Mouse (Mus musculus): Measurements from ENCODE around the gene Ddn. TPM values are rescaled to one million over a fixed set of nuclear protein-coding genes. Genes with fewer than 3 reads are reported as not detected.
"Not testable (repeated sequence)": the region's sequence is repeated elsewhere in the genome, so short reads cannot be mapped to it uniquely, and the experiment has no call there.

Gene Ddn
- polyA plus RNA-seq, 1 experiment from 2014 or later = not detected

GRCm38 (mm10) chr15:98822147-98822546 is 12.9 kb upstream of the Ddn start:
- no peaks in the 10 kb centered on the region for H3K27me3 ChIP-seq (ENCODE audit: control insufficient read depth, insufficient read depth, low read length)
- H3K27ac ChIP-seq (replicated peaks; ENCODE audit: low read depth, low read length) = no peak overlapping the region
- H3K9me3 ChIP-seq (ENCODE audit: control insufficient read depth, low read length) = no peaks in the 10 kb centered on the region

GRCm38 (mm10) chr15:98821403-98821802 is 12.1 kb upstream of the Ddn start:
- 36% methylated on average over 10 of the region's 10 CpGs for WGBS
- Histone ChIP-seq H3K9ac (ENCODE audit: low read length) (no peak overlapping the region), H3K4me2 (ENCODE audit: low read depth, severe bottlenecking) (no peak overlapping the region), H3K9me3 (ENCODE audit: control insufficient read depth, low read length) (no peaks in the 10 kb centered on the region), H3K4me3 (ENCODE audit: low read depth, low read length) (no peak overlapping the region), H3K27ac (replicated peaks; ENCODE audit: low read depth, low read length) (no peak overlapping the region), H3K27me3 (ENCODE audit: control insufficient read depth, insufficient read depth, low read length) (no peaks in the 10 kb centered on the region), H3K4me1 (ENCODE audit: control insufficient read depth, insufficient read depth, low read length) (no peaks in the 10 kb centered on the region), H3K36me3 (ENCODE audit: control insufficient read depth, insufficient read depth, low read length) (peaks cover 6% of the 10 kb centered on the region; the same call in 1 of the 2 replicates)
- ATAC-seq (ENCODE audit: insufficient number of reproducible peaks, low FRiP score, low TSS enrichment, low read depth) (no peak), DNase-seq (ENCODE audit: low spot score) (no peak)

More at GRCm38 (mm10) chr15:98822147-98822546, 12.9 kb upstream of the Ddn start:
- DNase-seq (ENCODE audit: low spot score) (no peak), ATAC-seq (ENCODE audit: insufficient number of reproducible peaks, low FRiP score, low TSS enrichment, low read depth) (no peak)
- no peak overlapping the region for H3K4me2 ChIP-seq (ENCODE audit: low read depth, severe bottlenecking)
- H3K36me3 ChIP-seq (ENCODE audit: control insufficient read depth, insufficient read depth, low read length) = peaks cover 6% of the 10 kb centered on the region; the same call in 1 of the 2 replicates
- no peaks in the 10 kb centered on the region for H3K4me1 ChIP-seq (ENCODE audit: control insufficient read depth, insufficient read depth, low read length)
- no peak overlapping the region for H3K4me3 ChIP-seq (ENCODE audit: low read depth, low read length)
- H3K9ac ChIP-seq (ENCODE audit: low read length) = no peak overlapping the region
- WGBS = 92% methylated on average over 5 of the region's 5 CpGs

GRCm38 (mm10) chr15:98820937-98821336 is 11.6 kb upstream of the Ddn start:
- Histone ChIP-seq H3K27ac (replicated peaks; ENCODE audit: low read depth, low read length) (no peak overlapping the region), H3K4me1 (ENCODE audit: control insufficient read depth, insufficient read depth, low read length) (no peaks in the 10 kb centered on the region), H3K27me3 (ENCODE audit: control insufficient read depth, insufficient read depth, low read length) (no peaks in the 10 kb centered on the region), H3K4me3 (ENCODE audit: low read depth, low read length) (no peak overlapping the region), H3K9ac (ENCODE audit: low read length) (no peak overlapping the region), H3K36me3 (ENCODE audit: control insufficient read depth, insufficient read depth, low read length) (peaks cover 6% of the 10 kb centered on the region; the same call in 1 of the 2 replicates), H3K9me3 (ENCODE audit: control insufficient read depth, low read length) (no peaks in the 10 kb centered on the region), H3K4me2 (ENCODE audit: low read depth, severe bottlenecking) (no peak overlapping the region)
- 86% methylated on average over 4 of the region's 4 CpGs for WGBS
- no peak for ATAC-seq (ENCODE audit: insufficient number of reproducible peaks, low FRiP score, low TSS enrichment, low read depth)
- no peak for DNase-seq (ENCODE audit: low spot score)

- Histone ChIP-seq H3K36me3 (ENCODE audit: control insufficient read depth, insufficient read depth, low read length) (peaks cover 14% of the 10 kb centered on the region), H3K9me3 (ENCODE audit: control insufficient read depth, low read length) (no peaks in the 10 kb centered on the region)
- DNase-seq (ENCODE audit: low spot score) = no peak
Measured at GRCm38 (mm10) chr15:98818171-98818570, 8.9 kb upstream of the Ddn start.

GRCm38 (mm10) chr15:98812741-98813424 is 3.6 kb upstream of the Ddn start:
- Histone ChIP-seq H3K4me1 (ENCODE audit: control insufficient read depth, insufficient read depth, low read length) (peaks cover 3% of the 10 kb centered on the region), H3K4me3 (ENCODE audit: low read depth, low read length) (no peak overlapping the region), H3K9me3 (ENCODE audit: control insufficient read depth, low read length) (no peaks in the 10 kb centered on the region), H3K4me2 (ENCODE audit: low read depth, severe bottlenecking) (no peak overlapping the region), H3K27me3 (ENCODE audit: control insufficient read depth, insufficient read depth, low read length) (peaks cover 26% of the 10 kb centered on the region), H3K9ac (ENCODE audit: low read length) (no peak overlapping the region), H3K27ac (replicated peaks; ENCODE audit: low read depth, low read length) (no peak overlapping the region), H3K36me3 (ENCODE audit: control insufficient read depth, insufficient read depth, low read length) (peaks cover 17% of the 10 kb centered on the region)
- WGBS = 88% methylated on average over 20 of the region's 20 CpGs
- no peak for ATAC-seq (ENCODE audit: insufficient number of reproducible peaks, low FRiP score, low TSS enrichment, low read depth)
- DNase-seq (ENCODE audit: low spot score) = no peak

More at GRCm38 (mm10) chr15:98818171-98818570, 8.9 kb upstream of the Ddn start:
- Histone ChIP-seq H3K4me3 (ENCODE audit: low read depth, low read length) (no peak overlapping the region), H3K4me2 (ENCODE audit: low read depth, severe bottlenecking) (no peak overlapping the region), H3K9ac (ENCODE audit: low read length) (no peak overlapping the region), H3K4me1 (ENCODE audit: control insufficient read depth, insufficient read depth, low read length) (no peaks in the 10 kb centered on the region), H3K27ac (replicated peaks; ENCODE audit: low read depth, low read length) (no peak overlapping the region), H3K27me3 (ENCODE audit: control insufficient read depth, insufficient read depth, low read length) (no peaks in the 10 kb centered on the region)
- ATAC-seq (ENCODE audit: insufficient number of reproducible peaks, low FRiP score, low TSS enrichment, low read depth) = no peak
- WGBS = 90% methylated on average over 7 of the region's 7 CpGs

- Histone ChIP-seq H3K27me3 (ENCODE audit: control insufficient read depth, insufficient read depth, low read length) (peaks cover 53% of the 10 kb centered on the region), H3K4me1 (ENCODE audit: control insufficient read depth, insufficient read depth, low read length) (peaks cover 21% of the 10 kb centered on the region), H3K36me3 (ENCODE audit: control insufficient read depth, insufficient read depth, low read length) (peaks cover 15% of the 10 kb centered on the region)
- H3K4me3 ChIP-seq (ENCODE audit: low read depth, low read length); ATAC-seq (ENCODE audit: insufficient number of reproducible peaks, low FRiP score, low TSS enrichment, low read depth); H3K9me3 ChIP-seq (ENCODE audit: control insufficient read depth, low read length); H3K27ac ChIP-seq (replicated peaks; ENCODE audit: low read depth, low read length); H3K4me2 ChIP-seq (ENCODE audit: low read depth, severe bottlenecking); H3K9ac ChIP-seq (ENCODE audit: low read length); DNase-seq (ENCODE audit: low spot score): not testable (repeated sequence)
- WGBS = 68% methylated on average over 6 of the region's 6 CpGs
Measured at GRCm38 (mm10) chr15:98810212-98810611, 922 bp upstream of the Ddn start.

GRCm38 (mm10) chr15:98808651-98809134 is 597 bp downstream of the Ddn start:
- Histone ChIP-seq H3K27ac (replicated peaks; ENCODE audit: low read depth, low read length) (no peak overlapping the region), H3K4me2 (ENCODE audit: low read depth, severe bottlenecking) (no peak overlapping the region), H3K9ac (ENCODE audit: low read length) (no peak overlapping the region), H3K9me3 (ENCODE audit: control insufficient read depth, low read length) (no peaks in the 10 kb centered on the region), H3K27me3 (ENCODE audit: control insufficient read depth, insufficient read depth, low read length) (peaks cover 68% of the 10 kb centered on the region), H3K4me3 (ENCODE audit: low read depth, low read length) (no peak overlapping the region), H3K4me1 (ENCODE audit: control insufficient read depth, insufficient read depth, low read length) (peaks cover 21% of the 10 kb centered on the region), H3K36me3 (ENCODE audit: control insufficient read depth, insufficient read depth, low read length) (peaks cover 9% of the 10 kb centered on the region)
- ATAC-seq (ENCODE audit: insufficient number of reproducible peaks, low FRiP score, low TSS enrichment, low read depth) (no peak), DNase-seq (ENCODE audit: low spot score) (no peak)
- WGBS = 8% methylated on average over 6 of the region's 6 CpGs

- Histone ChIP-seq H3K4me3 (ENCODE audit: low read depth, low read length) (peak overlapping the region; percentile 30), H3K4me2 (ENCODE audit: low read depth, severe bottlenecking) (peak overlapping the region; percentile 55), H3K27ac (replicated peaks; ENCODE audit: low read depth, low read length) (no peak overlapping the region), H3K9me3 (ENCODE audit: control insufficient read depth, low read length) (no peaks in the 10 kb centered on the region), H3K27me3 (ENCODE audit: control insufficient read depth, insufficient read depth, low read length) (peaks cover 74% of the 10 kb centered on the region), H3K4me1 (ENCODE audit: control insufficient read depth, insufficient read depth, low read length) (peaks cover 21% of the 10 kb centered on the region), H3K36me3 (ENCODE audit: control insufficient read depth, insufficient read depth, low read length) (peaks cover 3% of the 10 kb centered on the region; the same call in 1 of the 2 replicates), H3K9ac (ENCODE audit: low read length) (peak overlapping the region; percentile 27; the same call in 1 of the 2 replicates)
- no peak for ATAC-seq (ENCODE audit: insufficient number of reproducible peaks, low FRiP score, low TSS enrichment, low read depth)
- DNase-seq (ENCODE audit: low spot score) = peak; percentile 48
- under 1% methylated on average over 34 of the region's 34 CpGs for WGBS
Measured at GRCm38 (mm10) chr15:98807895-98808650, 1.2 kb downstream of the Ddn start.
